Mouse (Mus musculus) CH12.LX (cell line): ENCODE results near the gene Gm1043. TPM values are rescaled to one million over a fixed set of nuclear protein-coding genes. Genes with fewer than 3 reads are reported as not detected.

Experiments
- DNase-seq: peaks from one replicate; pipeline ENCODE4 v3.0.0-alpha.2; 2013; ENCODE audit errors: extremely low read depth
- H3K27ac ChIP-seq: 2 replicates; pipeline ENCODE4 v1.5.1; 2012; ENCODE audit warnings: low read depth, mild to moderate bottlenecking, control low read depth, moderate library complexity; ENCODE audit not compliant: insufficient read depth
- H3K27me3 ChIP-seq: replicated peaks from 2 replicates; pipeline ENCODE3; 2012; ENCODE audit warnings: inconsistent platforms
- H3K36me3 ChIP-seq, 2 experiments: replicated peaks in 1 of 2; 2 replicates each; pipeline versions ENCODE3 to v1.6.1; 2012; ENCODE audit warnings: inconsistent platforms in 1 of 2, low read length in 1 of 2, mild to moderate bottlenecking in 1 of 2, mixed read lengths in 1 of 2, moderate library complexity in 1 of 2; ENCODE audit not compliant: control insufficient read depth in 1 of 2, insufficient read depth in 1 of 2
- H3K4me1 ChIP-seq, 2 experiments: 2 replicates each; pipeline ENCODE4 v1.6.1; 2012; ENCODE audit warnings: inconsistent platforms in 1 of 2, moderate library complexity in 1 of 2; ENCODE audit not compliant: insufficient read depth in 2 of 2, control insufficient read depth in 1 of 2
- H3K4me2 ChIP-seq: 2 replicates; pipeline ENCODE4 v1.6.1; 2012; ENCODE audit warnings: low read depth, mild to moderate bottlenecking, control low read depth; ENCODE audit not compliant: poor library complexity, insufficient read depth, severe bottlenecking
- H3K4me3 ChIP-seq, 3 experiments: fragments of 150-350 bp in 1 of 3; sonication (generic) in 1 of 3; replicated peaks in 1 of 3; 2 replicates each; pipeline versions ENCODE3 to v1.5.1; 2011 to 2012; ENCODE audit warnings: low read depth in 2 of 3, low read length in 2 of 3, mild to moderate bottlenecking in 2 of 3, moderate library complexity in 2 of 3, control low read depth in 1 of 3, improper control_type of control experiment in 1 of 3, inconsistent platforms in 1 of 3, mixed read lengths in 1 of 3; ENCODE audit not compliant: poor library complexity in 1 of 3
- H3K79me2 ChIP-seq: replicated peaks from 2 replicates; pipeline ENCODE4 v1.6.1; 2012; ENCODE audit warnings: mild to moderate bottlenecking, moderate library complexity; ENCODE audit not compliant: control insufficient read depth, poor library complexity, insufficient read depth, severe bottlenecking; ENCODE audit errors: extremely low read depth
- H3K9ac ChIP-seq: 2 replicates; pipeline ENCODE4 v1.6.1; 2012; ENCODE audit warnings: low read depth, mild to moderate bottlenecking, control low read depth, moderate library complexity; ENCODE audit not compliant: insufficient read depth
- H3K9me3 ChIP-seq: replicated peaks from 2 replicates; pipeline ENCODE3; 2012; ENCODE audit warnings: low read length, inconsistent platforms, mixed read lengths
- BHLHE40 ChIP-seq: IDR thresholded peaks from 2 replicates; pipeline ENCODE4 v1.6.1; 2011; ENCODE audit warnings: mild to moderate bottlenecking, low read depth, low read length, improper control_type of control experiment
- CHD1 ChIP-seq: IDR thresholded peaks from 2 replicates; pipeline ENCODE4 v1.6.1; 2012; ENCODE audit warnings: low read depth, low read length, improper control_type of control experiment, inconsistent platforms
- CHD2 ChIP-seq: IDR thresholded peaks from 2 replicates; pipeline ENCODE4 v1.6.1; 2011; ENCODE audit warnings: low read length, improper control_type of control experiment
- CTCF ChIP-seq, 2 experiments: IDR thresholded peaks in 1 of 2; conservative IDR thresholded peaks in 1 of 2; 2 replicates each; pipeline ENCODE4 v1.5.1; 2011 to 2012; ENCODE audit warnings: low read depth in 2 of 2, low read length in 2 of 2, improper control_type of control experiment in 1 of 2, inconsistent platforms in 1 of 2, mild to moderate bottlenecking in 1 of 2, moderate library complexity in 1 of 2
- E2F4 ChIP-seq: IDR thresholded peaks from 2 replicates; pipeline ENCODE4 v1.6.1; 2011; ENCODE audit warnings: low read depth, low read length, improper control_type of control experiment; ENCODE audit not compliant: insufficient replicate concordance
- ELF1 ChIP-seq: IDR thresholded peaks from 2 replicates; pipeline ENCODE4 v1.6.1; 2014; ENCODE audit warnings: low read depth, mild to moderate bottlenecking, inconsistent platforms, low read length, improper control_type of control experiment
- EP300 ChIP-seq: IDR thresholded peaks from 2 replicates; pipeline ENCODE4 v1.6.1; 2011; ENCODE audit warnings: low read length, improper control_type of control experiment
- ETS1 ChIP-seq: conservative IDR thresholded peaks from 2 replicates; pipeline ENCODE4 v1.6.1; 2012; ENCODE audit warnings: low read depth, mild to moderate bottlenecking, inconsistent platforms, low read length, improper control_type of control experiment, moderate library complexity
- GABPA ChIP-seq: IDR thresholded peaks from 2 replicates; pipeline ENCODE4 v1.6.1; 2012; ENCODE audit warnings: low read depth, low read length, improper control_type of control experiment, inconsistent platforms; ENCODE audit not compliant: insufficient replicate concordance
- HCFC1 ChIP-seq: IDR thresholded peaks from 2 replicates; pipeline ENCODE4 v1.6.1; 2012; ENCODE audit warnings: low read depth, mild to moderate bottlenecking, inconsistent platforms, low read length, improper control_type of control experiment
- IRF4 ChIP-seq: IDR thresholded peaks from 2 replicates; pipeline ENCODE4 v1.6.1; 2014; ENCODE audit warnings: low read depth, mild to moderate bottlenecking, inconsistent platforms, low read length, improper control_type of control experiment
- JUN ChIP-seq: IDR thresholded peaks from 2 replicates; pipeline ENCODE4 v1.6.1; 2011; ENCODE audit warnings: low read depth, mild to moderate bottlenecking, low read length, improper control_type of control experiment, moderate library complexity; ENCODE audit not compliant: insufficient read depth
- JUND ChIP-seq: conservative IDR thresholded peaks from 2 replicates; pipeline ENCODE4 v1.6.1; 2011; ENCODE audit warnings: low read depth, low read length, improper control_type of control experiment
- KAT2A ChIP-seq: IDR thresholded peaks from 2 replicates; pipeline ENCODE4 v1.6.1; 2012; ENCODE audit warnings: low read length, improper control_type of control experiment, inconsistent platforms; ENCODE audit not compliant: insufficient replicate concordance
- MAX ChIP-seq: IDR thresholded peaks from 2 replicates; pipeline ENCODE4 v1.6.1; 2011; ENCODE audit warnings: low read length, improper control_type of control experiment
- MAZ ChIP-seq: IDR thresholded peaks from 2 replicates; pipeline ENCODE4 v1.6.1; 2012; ENCODE audit warnings: low read depth, mild to moderate bottlenecking, inconsistent platforms, low read length, improper control_type of control experiment, moderate library complexity
- MEF2A ChIP-seq: IDR thresholded peaks from 2 replicates; pipeline ENCODE4 v1.6.1; 2014; ENCODE audit warnings: low read depth, mild to moderate bottlenecking, inconsistent platforms, low read length, improper control_type of control experiment, borderline replicate concordance
- MXI1 ChIP-seq: IDR thresholded peaks from 2 replicates; pipeline ENCODE4 v1.6.1; 2011; ENCODE audit warnings: mild to moderate bottlenecking, low read depth, low read length, improper control_type of control experiment
- MYC ChIP-seq: IDR thresholded peaks from 2 replicates; pipeline ENCODE4 v1.6.1; 2011; ENCODE audit warnings: low read depth, mild to moderate bottlenecking, improper control_type of control experiment, low read length
- NRF1 ChIP-seq: IDR thresholded peaks from 2 replicates; pipeline ENCODE4 v1.6.1; 2014; ENCODE audit warnings: low read depth, mild to moderate bottlenecking, inconsistent platforms, low read length, improper control_type of control experiment, moderate library complexity
- PAX5 ChIP-seq: IDR thresholded peaks from 2 replicates; pipeline ENCODE4 v1.6.1; 2012; ENCODE audit warnings: low read length, inconsistent platforms, mixed read lengths
- POLR2A ChIP-seq: IDR thresholded peaks from 2 replicates; pipeline ENCODE4 v1.6.1; 2011; ENCODE audit warnings: low read depth, mild to moderate bottlenecking, improper control_type of control experiment, low read length
- RAD21 ChIP-seq: IDR thresholded peaks from 2 replicates; pipeline ENCODE4 v1.6.1; 2011; ENCODE audit warnings: low read depth, mild to moderate bottlenecking, low read length, improper control_type of control experiment, moderate library complexity
- RCOR1 ChIP-seq: conservative IDR thresholded peaks from 2 replicates; pipeline ENCODE4 v1.6.1; 2012; ENCODE audit warnings: low read depth, mild to moderate bottlenecking, inconsistent platforms, low read length, improper control_type of control experiment
- SIN3A ChIP-seq: IDR thresholded peaks from 2 replicates; pipeline ENCODE4 v1.6.1; 2012; ENCODE audit warnings: low read length, improper control_type of control experiment, inconsistent platforms
- TBP ChIP-seq: conservative IDR thresholded peaks from 2 replicates; pipeline ENCODE4 v1.6.1; 2011; ENCODE audit warnings: low read depth, low read length, improper control_type of control experiment
- TCF12 ChIP-seq: IDR thresholded peaks from 2 replicates; pipeline ENCODE4 v1.6.1; 2014; ENCODE audit warnings: low read depth, mild to moderate bottlenecking, inconsistent platforms, low read length, improper control_type of control experiment
- UBTF ChIP-seq: IDR thresholded peaks from 2 replicates; pipeline ENCODE4 v1.6.1; 2012; ENCODE audit warnings: low read depth, mild to moderate bottlenecking, inconsistent platforms, low read length, improper control_type of control experiment, moderate library complexity
- USF1 ChIP-seq: IDR thresholded peaks from 2 replicates; pipeline ENCODE4 v1.6.1; 2014; ENCODE audit warnings: low read depth, mild to moderate bottlenecking, inconsistent platforms, low read length, improper control_type of control experiment
- USF2 ChIP-seq: conservative IDR thresholded peaks from 2 replicates; pipeline ENCODE4 v1.6.1; 2011; ENCODE audit warnings: low read depth, low read length, improper control_type of control experiment
- ZC3H11A ChIP-seq: IDR thresholded peaks from 2 replicates; pipeline ENCODE4 v1.6.1; 2012; ENCODE audit warnings: low read depth, mild to moderate bottlenecking, inconsistent platforms, low read length, improper control_type of control experiment
- ZKSCAN1 ChIP-seq: IDR thresholded peaks from 2 replicates; pipeline ENCODE4 v1.6.1; 2012; ENCODE audit warnings: low read depth, inconsistent platforms, low read length, improper control_type of control experiment, borderline replicate concordance
- ZMIZ1 ChIP-seq: IDR thresholded peaks from 2 replicates; pipeline ENCODE4 v1.6.1; 2012; ENCODE audit warnings: low read depth, mild to moderate bottlenecking, inconsistent platforms, low read length, improper control_type of control experiment
- ZNF384 ChIP-seq: IDR thresholded peaks from 2 replicates; pipeline ENCODE4 v1.6.1; 2012; ENCODE audit warnings: low read depth, low read length, improper control_type of control experiment, inconsistent platforms
- dilution Hi-C: fragments of 300-500 bp; cut with MboI; formaldehyde crosslinking; loops from 2 replicates; pipeline ENCODE4 v1.14.3; 2020; ENCODE audit warnings: low sequenced_read_pairs; ENCODE audit not compliant: extremely low pct_unique_long_range_greater_than_20kb, extremely low pct_ligation_motif_present
- in situ Hi-C: fragments of 300-500 bp; cut with MboI; formaldehyde crosslinking; loops from 3 replicates; pipeline ENCODE4 v1.14.3; 2019; ENCODE audit warnings: low sequenced_read_pairs, low pct_ligation_motif_present, low pct_unique_long_range_greater_than_20kb, mixed read lengths
- polyA plus RNA-seq: library from polyadenylated mRNA; unstranded; fragments of >175 nt; gene quantifications from 2 replicates; pipeline ENCODE4 v1.2.1, GENCODE M21; 2012; ENCODE audit warnings: low read depth; ENCODE audit not compliant: insufficient read length
- total RNA-seq, 2 experiments: library from RNA; depleted of rRNA; stranded (reverse); fragments of 300-350 nt in 1 of 2; fragments of >200 nt in 1 of 2; gene quantifications; 2 replicates each; pipeline ENCODE4 v1.2.3; 2012 to 2014

Gm1043 gene
- total and polyA plus RNA-seq, 3 experiments: not detected

- TF ChIP-seq USF2: no peak
- no peak for TF ChIP-seq GABPA
- no peak for TF ChIP-seq CHD2
- no peak for TF ChIP-seq CHD1
- peak; percentile 48; the same call in 1 of the 2 replicates for TF ChIP-seq IRF4
- no peak for TF ChIP-seq MAX
Observed at GRCm38 (mm10) chr5:37245651-37246050, 160.5 kb downstream of the Gm1043 start (continued).

DNA sequence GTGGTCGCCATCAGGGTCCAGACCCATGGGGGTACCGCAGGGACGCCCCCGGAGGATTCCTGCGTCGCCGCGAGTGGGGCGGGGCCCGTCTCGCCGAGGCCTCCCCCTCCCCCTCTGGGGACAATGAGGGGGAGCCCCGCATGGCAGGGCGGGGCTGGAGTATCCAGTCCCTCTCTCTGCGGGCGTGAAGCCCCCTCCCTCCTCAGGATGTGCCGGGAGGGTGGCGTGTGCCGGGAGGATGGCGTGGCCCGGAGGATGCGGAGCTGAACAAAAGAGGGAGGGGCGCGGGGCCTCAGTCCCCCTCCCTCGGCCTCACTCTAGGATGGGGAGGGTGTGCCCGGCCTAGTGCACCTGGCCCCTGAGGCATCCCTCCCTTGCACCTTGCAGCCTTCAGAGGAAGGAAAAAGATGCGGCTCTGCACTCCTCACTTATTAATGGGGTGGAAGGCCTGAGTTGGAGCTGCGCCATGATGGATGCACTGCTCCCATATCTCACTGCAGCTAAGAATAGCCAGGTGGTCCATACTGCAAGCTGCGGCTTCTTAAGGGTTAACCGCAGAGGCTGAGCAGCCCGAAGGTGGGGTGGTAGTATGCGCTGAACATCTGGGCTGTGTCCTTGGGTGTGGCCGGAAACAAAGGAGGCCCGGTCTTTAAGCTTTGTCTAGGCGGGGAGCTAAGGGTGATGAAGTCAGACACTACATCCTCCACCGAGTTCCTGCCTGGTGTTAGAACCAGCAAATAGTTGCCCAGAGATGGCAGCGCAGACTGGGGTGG lies 161.2 kb downstream of the Gm1043 start:
- peak overlapping the region; percentile 45 to 73 (median 61) for H3K4me3 ChIP-seq
- peaks cover 9 to 36% of the 10 kb centered on the region in 2 experiments for H3K4me1 ChIP-seq
- H3K27ac ChIP-seq: peak overlapping the region; percentile 26; the same call in 1 of the 2 replicates
- peaks cover 10% of the 10 kb centered on the region for H3K9me3 ChIP-seq
- H3K36me3 ChIP-seq: peaks cover 0 to 2% of the 10 kb centered on the region in 2 experiments
- peak overlapping the region; percentile 32 for H3K4me2 ChIP-seq
- H3K79me2 ChIP-seq: no peaks in the 10 kb centered on the region
- peak overlapping the region; percentile 48 for H3K9ac ChIP-seq
- dilution Hi-C loops: no loop called here
- DNase-seq: peak; percentile 82
- in situ Hi-C loops: loop anchor here (5.0 kb wide), 1 partner anchor 41 kb away; no protein-coding TSS in a partner anchor
- peaks cover 12% of the 10 kb centered on the region for H3K27me3 ChIP-seq
- TF ChIP-seq KAT2A: 0 out of 2 replicates have a peak, but pooled peaks have one; percentile 38
- TF ChIP-seq SIN3A: peak; percentile 68
- no peak for TF ChIP-seq USF2
- TF ChIP-seq ZMIZ1: no peak
- no peak for TF ChIP-seq ZKSCAN1
- peak; percentile 48 for TF ChIP-seq ELF1
- 0 out of 2 replicates have a peak, but pooled peaks have one; percentile 11 for TF ChIP-seq HCFC1
- no peak for TF ChIP-seq ZC3H11A
- no peak for TF ChIP-seq MYC
- TF ChIP-seq CHD2: peak; percentile 48
- TF ChIP-seq MXI1: no peak
- peak; percentile 77 for TF ChIP-seq TCF12
- TF ChIP-seq JUN: no peak
- TF ChIP-seq EP300: peak; percentile 79
- TF ChIP-seq RCOR1: 0 out of 2 replicates have a peak, but pooled peaks have one; percentile 45
- TF ChIP-seq TBP: no peak
- TF ChIP-seq RAD21: no peak
- TF ChIP-seq UBTF: no peak
- TF ChIP-seq ETS1: no peak; the same call in 1 of the 2 replicates
- no peak for TF ChIP-seq CHD1
- TF ChIP-seq POLR2A: no peak; the same call in 1 of the 2 replicates
- TF ChIP-seq CTCF (conservative IDR thresholded peaks at IDR 0.05 in 1 of 2, IDR thresholded peaks at IDR 0.05 in 1 of 2; ENCODE audit: low read depth in 2 of 2, low read length in 2 of 2): no peak
- TF ChIP-seq ZNF384: no peak
- peak; percentile 49 for TF ChIP-seq BHLHE40
- no peak for TF ChIP-seq PAX5
- TF ChIP-seq E2F4: no peak
- no peak for TF ChIP-seq GABPA
- TF ChIP-seq NRF1: 0 out of 2 replicates have a peak, but pooled peaks have one; percentile 17
- no peak for TF ChIP-seq MAZ
- TF ChIP-seq IRF4: peak; percentile 39; the same call in 1 of the 2 replicates
- no peak for TF ChIP-seq USF1
- TF ChIP-seq MEF2A: peak; percentile 66; the same call in 1 of the 2 replicates
- TF ChIP-seq MAX: peak; percentile 55; the same call in 1 of the 2 replicates
- no peak for TF ChIP-seq JUND
